Mouse (Mus musculus): ENCODE results near the gene Arhgef3.

DNA sequence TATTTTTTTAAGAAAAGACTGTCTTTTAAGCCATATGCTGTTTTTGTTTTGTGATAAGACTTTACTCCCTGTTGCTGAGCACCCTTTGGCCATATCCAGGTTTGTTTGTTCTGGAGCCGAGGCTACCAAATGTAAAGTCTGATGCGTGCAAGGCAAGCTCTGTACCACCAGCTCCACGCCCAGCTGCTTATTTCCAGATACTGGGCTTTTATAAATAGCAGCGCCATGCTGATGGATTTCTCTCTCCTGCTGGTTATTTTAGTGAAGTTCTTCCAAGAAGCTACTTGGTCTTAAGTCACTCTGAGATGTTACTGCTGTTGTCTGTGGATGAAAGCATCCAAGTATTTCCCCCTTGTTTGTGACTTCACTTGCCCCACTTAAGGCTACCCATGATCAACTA, 254.8 kb downstream of the Arhgef3 start:
- no peak for TF ChIP-seq CTCF (IDR thresholded peaks at IDR 0.05)
- TF ChIP-seq EP300 (IDR thresholded peaks at IDR 0.05) = no peak

Data from lung, postnatal 0 days (tissue).